ENCODE assay signal across 8 mouse cellular contexts in the genomic region with DNA sequence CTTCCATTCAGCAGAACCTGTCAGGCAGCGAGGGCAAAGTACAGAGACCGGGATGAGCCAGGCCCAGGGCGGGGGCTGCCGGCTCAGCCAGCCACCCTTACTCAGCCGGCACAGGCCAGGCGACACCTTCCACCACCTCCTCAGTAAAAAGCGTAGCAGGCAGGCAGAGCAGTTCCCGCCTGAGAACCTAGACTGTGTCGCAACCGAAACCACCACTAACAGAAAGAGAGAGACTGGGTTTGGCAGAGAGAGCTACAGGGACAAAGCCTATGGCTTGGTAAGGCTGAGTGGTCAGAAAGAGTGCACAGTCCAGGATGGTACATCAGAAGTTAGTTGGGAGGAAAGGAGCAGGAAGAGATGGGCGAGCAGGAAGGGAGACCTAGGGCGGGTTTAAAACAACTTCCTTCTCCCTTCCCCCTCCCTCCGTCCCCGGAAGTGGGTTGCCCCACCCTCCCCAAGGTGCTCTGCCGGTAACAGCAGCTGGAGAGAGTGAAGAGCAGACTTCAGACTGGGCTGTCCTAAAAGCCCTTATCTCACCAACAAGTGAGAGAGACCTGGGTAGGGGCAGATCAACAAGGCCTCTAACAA. TPM values are rescaled to one million over a fixed set of nuclear protein-coding genes. Genes with fewer than 3 reads are reported as not detected.
DNase-seq lines count a peak whose midpoint lies in the region; ATAC-seq and TF ChIP-seq lines count a peak whose summit lies in the region.

No protein-coding gene starts in this region.

- no peak for TF ChIP-seq CTCF in olfactory bulb, adult 2 months (IDR thresholded peaks at IDR 0.05; ENCODE audit: insufficient read depth, low read depth, low read length)

- no peak for DNase-seq in neural tube, embryonic 10.5 days (ENCODE audit: extremely low spot score, low spot score)
- no peak for DNase-seq in embryo, embryonic 9.5 days (ENCODE audit: extremely low spot score)
- DNase-seq in cerebellum, adult 9-11 months: no peak
- no peak for DNase-seq in frontal cortex, postnatal 25 days (ENCODE audit: low spot score in 2 of 2)

- H3K9ac ChIP-seq in neural tube, embryonic 12.5 days: no peak overlapping the region
- H3K9ac ChIP-seq in limb, embryonic 15.5 days: no peak overlapping the region

- H3K27me3 ChIP-seq in neural tube, embryonic 12.5 days (replicated peaks): no peaks in the 10 kb centered on the region
- no peaks in the 10 kb centered on the region for H3K27me3 ChIP-seq in erythroblast, embryonic 14.5 days (ENCODE audit: control insufficient read depth)
- no peaks in the 10 kb centered on the region for H3K27me3 ChIP-seq in limb, embryonic 15.5 days

- no peak for ATAC-seq in neural tube, embryonic 12.5 days (ENCODE audit: low FRiP score, low read depth)
- no peak for ATAC-seq in limb, embryonic 15.5 days (ENCODE audit: insufficient number of reproducible peaks, low FRiP score, low TSS enrichment, low read depth)

- H3K36me3 ChIP-seq in neural tube, embryonic 12.5 days: peaks cover 19% of the 10 kb centered on the region
- H3K36me3 ChIP-seq in erythroblast, embryonic 14.5 days (ENCODE audit: control insufficient read depth): peaks cover 52% of the 10 kb centered on the region
- 0 out of 2 replicates have a peak, but pooled peaks cover 11% of the 10 kb centered on the region for H3K36me3 ChIP-seq in limb, embryonic 15.5 days

- WGBS in neural tube, embryonic 12.5 days: 72% methylated on average over 15 of the region's 15 CpGs
- 43% methylated on average over 15 of the region's 15 CpGs for whole genome bisulfite sequencing in limb, embryonic 15.5 days
- WGBS in olfactory bulb, adult 2 months: 55% methylated on average over 15 of the region's 15 CpGs

- peaks cover 20% of the 10 kb centered on the region for H3K4me1 ChIP-seq in neural tube, embryonic 12.5 days
- H3K4me1 ChIP-seq in erythroblast, embryonic 14.5 days (ENCODE audit: control insufficient read depth): peaks cover 69% of the 10 kb centered on the region
- H3K4me1 ChIP-seq in limb, embryonic 15.5 days: peaks cover 41% of the 10 kb centered on the region
- peaks cover 49% of the 10 kb centered on the region for H3K4me1 ChIP-seq in olfactory bulb, adult 2 months (ENCODE audit: control insufficient read depth, insufficient read depth, low read length)

- no peak overlapping the region for H3K27ac ChIP-seq in neural tube, embryonic 12.5 days
- H3K27ac ChIP-seq in limb, embryonic 15.5 days: peak overlapping the region; percentile 63
- H3K27ac ChIP-seq in olfactory bulb, adult 2 months (ENCODE audit: insufficient read depth, low read depth, low read length): peak overlapping the region; percentile 36; the same call in 1 of the 2 replicates

- no peak for TF ChIP-seq POLR2A in olfactory bulb, adult 2 months (IDR thresholded peaks at IDR 0.05; ENCODE audit: insufficient read depth, low read depth, low read length)

- no peak overlapping the region for H3K4me3 ChIP-seq in neural tube, embryonic 12.5 days
- peak overlapping the region; percentile 65 for H3K4me3 ChIP-seq in erythroblast, embryonic 14.5 days (replicated peaks)
- H3K4me3 ChIP-seq in limb, embryonic 15.5 days: 0 out of 2 replicates have a peak overlapping the region, but pooled peaks have one; percentile 7
- no peak overlapping the region; the same call in 1 of the 2 replicates for H3K4me3 ChIP-seq in olfactory bulb, adult 2 months (ENCODE audit: insufficient read depth, low read depth, low read length)

- H3K4me2 ChIP-seq in neural tube, embryonic 12.5 days (replicated peaks): peak overlapping the region; percentile 2; the same call in 1 of the 2 replicates
- H3K4me2 ChIP-seq in limb, embryonic 15.5 days: no peak overlapping the region

- H3K9me3 ChIP-seq in neural tube, embryonic 12.5 days: no peaks in the 10 kb centered on the region
- H3K9me3 ChIP-seq in erythroblast, embryonic 14.5 days (ENCODE audit: control insufficient read depth, low read length): no peaks in the 10 kb centered on the region
- no peaks in the 10 kb centered on the region for H3K9me3 ChIP-seq in limb, embryonic 15.5 days

RNA-seq across cellular contexts. Expression of gene Rcor2, which starts 28.0 kb away (rescaled TPM):
- 75.5 and 84.8 TPM in 2 replicates for polyA plus RNA-seq in neural tube, embryonic 12.5 days (2016; fragmentation: Nextera tagmentation; extraction: Ambion mirVana)
- polyA plus RNA-seq in erythroblast, embryonic 14.5 days (2012): 0.14 and 0.20 TPM in 2 replicates
- polyA plus RNA-seq in limb, embryonic 15.5 days (2015; fragmentation: Nextera tagmentation; extraction: Ambion mirVana): 16.9 TPM in 2 replicates
- polyA plus RNA-seq in olfactory bulb, adult 2 months (2012; ENCODE audit: insufficient read depth, insufficient read length, low replicate concordance, missing spikeins): not detected in 2 replicates

RNA-seq across cellular contexts. Expression of gene Mark2, which starts 46.5 kb away (rescaled TPM):
- 62.3 and 72.0 TPM in 2 replicates for polyA plus RNA-seq in neural tube, embryonic 12.5 days (2016; fragmentation: Nextera tagmentation; extraction: Ambion mirVana)
- polyA plus RNA-seq in erythroblast, embryonic 14.5 days (2012): 17.9 and 19.4 TPM in 2 replicates
- 41.1 and 46.4 TPM in 2 replicates for polyA plus RNA-seq in limb, embryonic 15.5 days (2015; fragmentation: Nextera tagmentation; extraction: Ambion mirVana)
- polyA plus RNA-seq in olfactory bulb, adult 2 months (2012; ENCODE audit: insufficient read depth, insufficient read length, low replicate concordance, missing spikeins): not detected in 2 replicates

RNA-seq across cellular contexts. Expression of gene Naa40, which starts 54.2 kb away (rescaled TPM):
- polyA plus RNA-seq in neural tube, embryonic 12.5 days (2016; fragmentation: Nextera tagmentation; extraction: Ambion mirVana): 74.0 and 76.0 TPM in 2 replicates
- 1.7 and 1.8 TPM in 2 replicates for polyA plus RNA-seq in erythroblast, embryonic 14.5 days (2012)
- polyA plus RNA-seq in limb, embryonic 15.5 days (2015; fragmentation: Nextera tagmentation; extraction: Ambion mirVana): 43.4 and 45.0 TPM in 2 replicates
- polyA plus RNA-seq in olfactory bulb, adult 2 months (2012; ENCODE audit: insufficient read depth, insufficient read length, low replicate concordance, missing spikeins): not detected in 2 replicates

Comparison
In these comparisons a context has a peak if more than half of its experiments do, and no peak if none do; other contexts are left out.
1. H3K4me3 ChIP-seq: peak in erythroblast, embryonic 14.5 days (single experiment) and limb, embryonic 15.5 days (single experiment); none in neural tube, embryonic 12.5 days (single experiment) and olfactory bulb, adult 2 months (single experiment).
2. RNA of gene Rcor2, which starts 28.0 kb away (polyA plus RNA-seq): 75.5 to 84.8 TPM in neural tube, embryonic 12.5 days and 16.9 TPM in limb, embryonic 15.5 days; 0.14 to 0.20 TPM in erythroblast, embryonic 14.5 days and not detected in olfactory bulb, adult 2 months; every median in the first group is over 10 times any median in the second.
3. RNA of gene Naa40, which starts 54.2 kb away (polyA plus RNA-seq): 74.0 to 76.0 TPM in neural tube, embryonic 12.5 days, 43.4 to 45.0 TPM in limb, embryonic 15.5 days and not detected in olfactory bulb, adult 2 months; 1.7 to 1.8 TPM in erythroblast, embryonic 14.5 days; every median in the first group is over 10 times any median in the second.